Mouse (Mus musculus) CH12.LX (cell line): ENCODE results near the gene Macf1. TPM values are rescaled to one million over a fixed set of nuclear protein-coding genes. Genes with fewer than 3 reads are reported as not detected.

ENCODE experiments used
- DNase-seq: peaks from one replicate; pipeline ENCODE4 v3.0.0-alpha.2; 2013; ENCODE audit errors: extremely low read depth
- H3K27ac ChIP-seq: 2 replicates; pipeline ENCODE4 v1.5.1; 2012; ENCODE audit warnings: low read depth, mild to moderate bottlenecking, control low read depth, moderate library complexity; ENCODE audit not compliant: insufficient read depth
- H3K27me3 ChIP-seq: replicated peaks from 2 replicates; pipeline ENCODE3; 2012; ENCODE audit warnings: inconsistent platforms
- H3K36me3 ChIP-seq, 2 experiments: replicated peaks in 1 of 2; 2 replicates each; pipeline versions ENCODE3 to v1.6.1; 2012; ENCODE audit warnings: inconsistent platforms in 1 of 2, low read length in 1 of 2, mild to moderate bottlenecking in 1 of 2, mixed read lengths in 1 of 2, moderate library complexity in 1 of 2; ENCODE audit not compliant: control insufficient read depth in 1 of 2, insufficient read depth in 1 of 2
- H3K4me1 ChIP-seq, 2 experiments: 2 replicates each; pipeline ENCODE4 v1.6.1; 2012; ENCODE audit warnings: inconsistent platforms in 1 of 2, moderate library complexity in 1 of 2; ENCODE audit not compliant: insufficient read depth in 2 of 2, control insufficient read depth in 1 of 2
- H3K4me2 ChIP-seq: 2 replicates; pipeline ENCODE4 v1.6.1; 2012; ENCODE audit warnings: low read depth, mild to moderate bottlenecking, control low read depth; ENCODE audit not compliant: poor library complexity, insufficient read depth, severe bottlenecking
- H3K4me3 ChIP-seq, 3 experiments: fragments of 150-350 bp in 1 of 3; sonication (generic) in 1 of 3; replicated peaks in 1 of 3; 2 replicates each; pipeline versions ENCODE3 to v1.5.1; 2011 to 2012; ENCODE audit warnings: low read depth in 2 of 3, low read length in 2 of 3, mild to moderate bottlenecking in 2 of 3, moderate library complexity in 2 of 3, control low read depth in 1 of 3, improper control_type of control experiment in 1 of 3, inconsistent platforms in 1 of 3, mixed read lengths in 1 of 3; ENCODE audit not compliant: poor library complexity in 1 of 3
- H3K79me2 ChIP-seq: replicated peaks from 2 replicates; pipeline ENCODE4 v1.6.1; 2012; ENCODE audit warnings: mild to moderate bottlenecking, moderate library complexity; ENCODE audit not compliant: control insufficient read depth, poor library complexity, insufficient read depth, severe bottlenecking; ENCODE audit errors: extremely low read depth
- H3K9ac ChIP-seq: 2 replicates; pipeline ENCODE4 v1.6.1; 2012; ENCODE audit warnings: low read depth, mild to moderate bottlenecking, control low read depth, moderate library complexity; ENCODE audit not compliant: insufficient read depth
- H3K9me3 ChIP-seq: replicated peaks from 2 replicates; pipeline ENCODE3; 2012; ENCODE audit warnings: low read length, inconsistent platforms, mixed read lengths
- BHLHE40 ChIP-seq: IDR thresholded peaks from 2 replicates; pipeline ENCODE4 v1.6.1; 2011; ENCODE audit warnings: mild to moderate bottlenecking, low read depth, low read length, improper control_type of control experiment
- CHD1 ChIP-seq: IDR thresholded peaks from 2 replicates; pipeline ENCODE4 v1.6.1; 2012; ENCODE audit warnings: low read depth, low read length, improper control_type of control experiment, inconsistent platforms
- ELF1 ChIP-seq: IDR thresholded peaks from 2 replicates; pipeline ENCODE4 v1.6.1; 2014; ENCODE audit warnings: low read depth, mild to moderate bottlenecking, inconsistent platforms, low read length, improper control_type of control experiment
- ETS1 ChIP-seq: conservative IDR thresholded peaks from 2 replicates; pipeline ENCODE4 v1.6.1; 2012; ENCODE audit warnings: low read depth, mild to moderate bottlenecking, inconsistent platforms, low read length, improper control_type of control experiment, moderate library complexity
- JUN ChIP-seq: IDR thresholded peaks from 2 replicates; pipeline ENCODE4 v1.6.1; 2011; ENCODE audit warnings: low read depth, mild to moderate bottlenecking, low read length, improper control_type of control experiment, moderate library complexity; ENCODE audit not compliant: insufficient read depth
- MAFK ChIP-seq: IDR thresholded peaks from 2 replicates; pipeline ENCODE4 v1.6.1; 2011; ENCODE audit warnings: low read length, improper control_type of control experiment; ENCODE audit not compliant: insufficient replicate concordance
- MEF2A ChIP-seq: IDR thresholded peaks from 2 replicates; pipeline ENCODE4 v1.6.1; 2014; ENCODE audit warnings: low read depth, mild to moderate bottlenecking, inconsistent platforms, low read length, improper control_type of control experiment, borderline replicate concordance
- NRF1 ChIP-seq: IDR thresholded peaks from 2 replicates; pipeline ENCODE4 v1.6.1; 2014; ENCODE audit warnings: low read depth, mild to moderate bottlenecking, inconsistent platforms, low read length, improper control_type of control experiment, moderate library complexity
- PAX5 ChIP-seq: IDR thresholded peaks from 2 replicates; pipeline ENCODE4 v1.6.1; 2012; ENCODE audit warnings: low read length, inconsistent platforms, mixed read lengths
- SIN3A ChIP-seq: IDR thresholded peaks from 2 replicates; pipeline ENCODE4 v1.6.1; 2012; ENCODE audit warnings: low read length, improper control_type of control experiment, inconsistent platforms
- TBP ChIP-seq: conservative IDR thresholded peaks from 2 replicates; pipeline ENCODE4 v1.6.1; 2011; ENCODE audit warnings: low read depth, low read length, improper control_type of control experiment
- TCF12 ChIP-seq: IDR thresholded peaks from 2 replicates; pipeline ENCODE4 v1.6.1; 2014; ENCODE audit warnings: low read depth, mild to moderate bottlenecking, inconsistent platforms, low read length, improper control_type of control experiment
- ZKSCAN1 ChIP-seq: IDR thresholded peaks from 2 replicates; pipeline ENCODE4 v1.6.1; 2012; ENCODE audit warnings: low read depth, inconsistent platforms, low read length, improper control_type of control experiment, borderline replicate concordance
- ZMIZ1 ChIP-seq: IDR thresholded peaks from 2 replicates; pipeline ENCODE4 v1.6.1; 2012; ENCODE audit warnings: low read depth, mild to moderate bottlenecking, inconsistent platforms, low read length, improper control_type of control experiment
- dilution Hi-C: fragments of 300-500 bp; cut with MboI; formaldehyde crosslinking; loops from 2 replicates; pipeline ENCODE4 v1.14.3; 2020; ENCODE audit warnings: low sequenced_read_pairs; ENCODE audit not compliant: extremely low pct_unique_long_range_greater_than_20kb, extremely low pct_ligation_motif_present
- in situ Hi-C: fragments of 300-500 bp; cut with MboI; formaldehyde crosslinking; loops from 3 replicates; pipeline ENCODE4 v1.14.3; 2019; ENCODE audit warnings: low sequenced_read_pairs, low pct_ligation_motif_present, low pct_unique_long_range_greater_than_20kb, mixed read lengths
- polyA plus RNA-seq: library from polyadenylated mRNA; unstranded; fragments of >175 nt; gene quantifications from 2 replicates; pipeline ENCODE4 v1.2.1, GENCODE M21; 2012; ENCODE audit warnings: low read depth; ENCODE audit not compliant: insufficient read length
- total RNA-seq, 2 experiments: library from RNA; depleted of rRNA; stranded (reverse); fragments of 300-350 nt in 1 of 2; fragments of >200 nt in 1 of 2; gene quantifications; 2 replicates each; pipeline ENCODE4 v1.2.3; 2012 to 2014

The Macf1 gene
- total and polyA plus RNA-seq, 3 experiments: 63.3 to 93.3 (median 77.8) TPM

DNA sequence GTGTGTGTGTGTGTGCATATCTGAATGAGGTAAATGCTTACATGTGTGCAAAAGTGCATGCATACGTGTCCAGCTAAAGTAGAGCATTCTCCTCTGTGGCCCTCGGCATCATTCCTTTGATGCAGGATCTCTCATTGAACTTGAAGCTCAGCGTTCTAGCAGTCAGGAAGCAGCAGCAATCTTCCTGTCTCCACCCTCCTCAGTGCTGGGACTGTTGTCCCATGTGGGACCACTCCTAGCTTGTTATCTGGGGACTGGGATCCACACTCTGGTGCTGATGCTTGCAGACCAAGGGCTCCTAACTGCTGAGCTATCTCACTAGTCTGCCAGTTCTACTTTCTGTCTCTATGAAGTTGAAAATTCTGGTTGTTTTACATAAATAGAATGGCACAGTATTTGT lies 52.5 kb downstream of the Macf1 start:
- no peak for DNase-seq
- Histone ChIP-seq H3K36me3 (peaks cover 0 to 2% of the 10 kb centered on the region in 2 experiments), H3K9ac (no peak overlapping the region), H3K4me2 (no peak overlapping the region), H3K4me3 (no peak overlapping the region), H3K27ac (no peak overlapping the region), H3K79me2 (no peaks in the 10 kb centered on the region), H3K4me1 (peaks cover 0 to 22% of the 10 kb centered on the region in 2 experiments; a peak in 2 of 4 replicates), H3K9me3 (no peaks in the 10 kb centered on the region)
- in situ Hi-C loops: no loop called here
- no peak for TF ChIP-seq MEF2A
- TF ChIP-seq SIN3A: no peak
- TF ChIP-seq TCF12: no peak
- TF ChIP-seq ZKSCAN1: no peak
- no peak for TF ChIP-seq ETS1
- no peak for TF ChIP-seq ZMIZ1
- no peak for TF ChIP-seq TBP
- TF ChIP-seq MAFK: no peak
- TF ChIP-seq NRF1: no peak
- TF ChIP-seq BHLHE40: no peak
- TF ChIP-seq JUN: no peak
- no peak for TF ChIP-seq PAX5
- no peak for TF ChIP-seq CHD1
- TF ChIP-seq ELF1: no peak
- TF ChIP-seq, all 38 proteins: peak for 0
- dilution Hi-C loops: no loop called here
- H3K27me3 ChIP-seq: no peaks in the 10 kb centered on the region

DNA sequence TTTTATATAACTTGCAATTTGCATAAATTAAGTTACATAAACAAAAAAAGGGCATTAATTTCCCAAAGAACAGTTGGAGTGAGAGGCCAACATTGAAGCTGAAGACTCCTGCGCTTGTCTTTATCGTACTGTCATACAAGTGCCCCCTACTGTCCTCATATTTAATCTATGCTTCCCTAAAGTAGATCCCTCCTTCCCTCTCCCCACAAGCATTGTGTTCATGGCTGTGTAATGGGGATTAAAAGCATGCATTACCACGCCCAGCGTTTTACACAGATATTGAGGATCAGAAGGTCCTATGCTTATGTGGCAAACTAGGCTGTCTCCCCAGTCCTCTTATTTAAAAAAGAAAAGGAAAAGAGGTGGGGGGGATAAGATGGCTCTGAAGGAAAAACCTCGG lies 56.5 kb downstream of the Macf1 start:
- Histone ChIP-seq H3K27ac (no peak overlapping the region), H3K4me1 (peaks cover 0 to 17% of the 10 kb centered on the region in 2 experiments; a peak in 2 of 4 replicates), H3K36me3 (peaks cover 0 to 2% of the 10 kb centered on the region in 2 experiments), H3K27me3 (no peaks in the 10 kb centered on the region), H3K9me3 (no peaks in the 10 kb centered on the region), H3K79me2 (no peaks in the 10 kb centered on the region), H3K4me2 (no peak overlapping the region), H3K9ac (no peak overlapping the region), H3K4me3 (no peak overlapping the region)
- dilution Hi-C loops (no loop called here), in situ Hi-C loops (no loop called here)
- no peak for TF ChIP-seq TCF12
- no peak for DNase-seq
